Mouse (Mus musculus) cerebellum, postnatal 25 days (tissue): ENCODE results near the gene Kdm8.

Source experiments
- DNase-seq, 2 experiments: peaks; one replicate each; pipeline ENCODE4 v3.0.0; 2021; ENCODE audit warnings: mixed read lengths in 2 of 2

Kdm8 gene

GRCm38 (mm10) chr7:125469937-125470336 is 25.5 kb downstream of the Kdm8 start:
- peak; percentile 72 to 83 for DNase-seq

GRCm38 (mm10) chr7:125470901-125471300 is 26.4 kb downstream of the Kdm8 start:
- no peak for DNase-seq

GRCm38 (mm10) chr7:125471991-125472741 is 27.7 kb downstream of the Kdm8 start:
- DNase-seq, result peak; percentile 83 to 88

- no peak for DNase-seq
Measured at GRCm38 (mm10) chr7:125474535-125474934, 30.1 kb downstream of the Kdm8 start.

- no peak for DNase-seq
Measured at GRCm38 (mm10) chr7:125475601-125476251, 31.2 kb downstream of the Kdm8 start.

- DNase-seq, result no peak
Measured at GRCm38 (mm10) chr7:125478391-125478984, 34.0 kb downstream of the Kdm8 start.

- DNase-seq, result no peak
Measured at GRCm38 (mm10) chr7:125480518-125480917, 36.0 kb downstream of the Kdm8 start.

- no peak for DNase-seq
Measured at GRCm38 (mm10) chr7:125482339-125482738, 37.9 kb downstream of the Kdm8 start.

- no peak for DNase-seq
Measured at GRCm38 (mm10) chr7:125482886-125483285, 38.4 kb downstream of the Kdm8 start.

- no peak for DNase-seq
Measured at GRCm38 (mm10) chr7:125484791-125485190, 40.3 kb downstream of the Kdm8 start.

GRCm38 (mm10) chr7:125486121-125486630 is 41.7 kb downstream of the Kdm8 start:
- DNase-seq, result no peak

- DNase-seq, result no peak
Measured at GRCm38 (mm10) chr7:125487126-125487525, 42.6 kb downstream of the Kdm8 start.

GRCm38 (mm10) chr7:125488706-125489105 is 44.2 kb downstream of the Kdm8 start:
- no peak for DNase-seq

- no peak for DNase-seq
Measured at GRCm38 (mm10) chr7:125489636-125490035, 45.2 kb downstream of the Kdm8 start.

- peak; percentile 95 to 96 for DNase-seq
Measured at GRCm38 (mm10) chr7:125490947-125491735, 46.7 kb downstream of the Kdm8 start, which contains the start of gene Nsmce1. Gene Nsmce1, minus strand, starts transcription at chr7:125491596.

GRCm38 (mm10) chr7:125491760-125492159 is 47.3 kb downstream of the Kdm8 start:
- no peak for DNase-seq

- DNase-seq, result no peak
Measured at GRCm38 (mm10) chr7:125492551-125492950, 48.1 kb downstream of the Kdm8 start.

- DNase-seq, result no peak
Measured at GRCm38 (mm10) chr7:125495864-125496440, 51.5 kb downstream of the Kdm8 start.

- DNase-seq, result no peak
Measured at GRCm38 (mm10) chr7:125499927-125500868, 55.7 kb downstream of the Kdm8 start.

- DNase-seq, result no peak
Measured at GRCm38 (mm10) chr7:125500879-125501278, 56.4 kb downstream of the Kdm8 start.
